Mouse (Mus musculus): Measurements from ENCODE around the gene Tfap4.

DNA sequence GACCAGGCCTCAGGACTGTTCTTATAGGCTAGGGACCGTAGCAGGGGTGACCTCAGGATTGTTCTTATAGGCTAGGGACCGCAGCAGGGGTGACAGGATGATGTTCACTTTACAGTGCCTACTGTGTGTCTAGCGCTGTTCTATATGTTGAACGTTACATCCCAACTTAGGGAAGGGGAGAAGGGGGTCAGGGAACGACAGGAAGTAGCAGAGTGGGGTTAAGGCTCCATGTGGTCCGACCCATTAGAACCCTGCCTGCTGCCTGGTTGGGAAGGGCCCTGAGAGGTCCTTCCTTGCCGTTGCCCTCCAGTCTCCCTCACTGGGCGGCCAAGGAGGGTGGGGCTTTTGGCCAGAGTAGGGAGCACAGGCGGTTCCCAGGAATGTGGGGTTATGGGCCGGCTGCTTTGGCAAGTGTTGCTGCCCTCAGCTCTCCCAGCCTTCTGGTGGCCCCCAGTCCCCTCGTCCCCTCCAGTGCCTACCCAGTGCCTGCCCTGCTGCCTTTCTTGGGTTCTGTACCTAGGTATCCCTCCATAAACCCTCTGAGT, 44.7 kb upstream of the Tfap4 start:
- TF ChIP-seq CTCF (IDR thresholded peaks at IDR 0.05; ENCODE audit: extremely low read depth, insufficient read length, insufficient replicate concordance, low read depth, low read length) (no peak), POLR2A (IDR thresholded peaks at IDR 0.05; ENCODE audit: low read depth, low read length) (no peak)
